Mouse (Mus musculus) right cerebral cortex, adult 2 months (tissue): ENCODE data around the gene Cutal.

ENCODE experiments used
- DNase-seq, 2 experiments: peaks; one replicate each; pipeline ENCODE4 v3.0.0; 2021 to 2022; ENCODE audit warnings: low spot score in 2 of 2

Cutal gene

GRCm38 (mm10) chr2:34914823-34915082 is 40.6 kb downstream of the Cutal start:
- DNase-seq = no peak

GRCm38 (mm10) chr2:34915103-34915502 is 40.9 kb downstream of the Cutal start:
- DNase-seq = no peak

- no peak for DNase-seq
Measured at GRCm38 (mm10) chr2:34920144-34920543, 45.9 kb downstream of the Cutal start.

GRCm38 (mm10) chr2:34922729-34923128 is 48.5 kb downstream of the Cutal start:
- no peak for DNase-seq

- DNase-seq = no peak
Measured at GRCm38 (mm10) chr2:34927320-34927719, 53.1 kb downstream of the Cutal start.

GRCm38 (mm10) chr2:34937460-34937859 is 63.3 kb downstream of the Cutal start:
- DNase-seq = no peak

- no peak for DNase-seq
Measured at GRCm38 (mm10) chr2:34938269-34939208, 64.3 kb downstream of the Cutal start.

GRCm38 (mm10) chr2:34940246-34940645 is 66.0 kb downstream of the Cutal start:
- DNase-seq = no peak

GRCm38 (mm10) chr2:34941061-34941675 is 67.0 kb downstream of the Cutal start:
- DNase-seq = no peak
